Mouse (Mus musculus): ENCODE measurements around the gene Tcf15. TPM values are rescaled to one million over a fixed set of nuclear protein-coding genes. Genes with fewer than 3 reads are reported as not detected.

Gene Tcf15
- polyA plus RNA-seq (2017; shearing (Covaris generic)) = not detected

GRCm38 (mm10) chr2:152143279-152144157 is at the start of gene Tcf15:
Tcf15 (plus strand) TSS chr2:152143561.

GRCm38 (mm10) chr2:152105318-152106224 is 37.8 kb upstream of the Tcf15 start, which contains the start of gene Srxn1:
Srxn1 (plus strand) TSS chr2:152105516.

Other genes starting within 250 kb of the Tcf15 start
- not detected for gene Angpt4, start 232.4 kb upstream of the Tcf15 start, polyA plus RNA-seq (2017; shearing (Covaris generic))
- gene Fam110a, start 163.3 kb upstream of the Tcf15 start, polyA plus RNA-seq (2017; shearing (Covaris generic)) = 33.5 TPM
- 13.0 TPM for gene Slc52a3, start 147.1 kb upstream of the Tcf15 start, polyA plus RNA-seq (2017; shearing (Covaris generic))
- not detected for gene Scrt2, start 62.0 kb upstream of the Tcf15 start, polyA plus RNA-seq (2017; shearing (Covaris generic))
- gene Srxn1, start 38.0 kb upstream of the Tcf15 start, polyA plus RNA-seq (2017; shearing (Covaris generic)) = 7.1 TPM
- 49.3 TPM for gene Csnk2a1, start 83.3 kb downstream of the Tcf15 start, polyA plus RNA-seq (2017; shearing (Covaris generic))
- gene Tbc1d20, start 150.3 kb downstream of the Tcf15 start, polyA plus RNA-seq (2017; shearing (Covaris generic)) = 50.9 TPM
- gene Rbck1, start 189.1 kb downstream of the Tcf15 start, polyA plus RNA-seq (2017; shearing (Covaris generic)) = 400 TPM
- 4.5 TPM for gene Trib3, start 200.5 kb downstream of the Tcf15 start, polyA plus RNA-seq (2017; shearing (Covaris generic))
- not detected for gene Nrsn2, start 233.1 kb downstream of the Tcf15 start, polyA plus RNA-seq (2017; shearing (Covaris generic))